Mouse (Mus musculus): ENCODE data around the gene Pbsn. TPM values are rescaled to one million over a fixed set of nuclear protein-coding genes. Genes with fewer than 3 reads are reported as not detected.
A peak's percentile ranks its signal among the peaks of the same experiment; 100 is the strongest.
"Not testable (repeated sequence)": the region's sequence is repeated elsewhere in the genome, so short reads cannot be mapped to it uniquely, and the experiment has no call there.

Gene Pbsn
- not detected in 2 replicates for polyA plus RNA-seq (2015; fragmentation: Nextera tagmentation; extraction: Ambion mirVana)

DNA sequence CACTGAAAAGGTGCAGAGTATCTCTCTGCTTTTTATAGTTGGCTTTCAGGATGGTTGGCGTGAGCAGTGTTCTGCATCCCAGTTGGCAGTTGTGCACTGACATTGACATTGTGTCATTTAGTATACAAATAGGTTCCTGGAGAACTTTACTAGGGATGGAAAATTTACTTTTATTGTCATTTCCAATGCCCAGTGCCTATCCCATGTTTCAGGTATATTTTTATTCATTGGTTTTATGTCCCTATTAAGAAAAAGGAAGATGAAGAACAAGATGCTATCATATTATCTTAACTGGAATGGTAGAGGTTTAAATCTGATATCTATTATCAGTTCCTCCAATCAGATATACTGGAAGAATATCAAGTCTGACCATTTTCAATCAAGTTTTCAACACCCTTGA is at the start of gene Pbsn:
Gene Pbsn, minus strand, starts transcription at position 101 of the 400 bp plus-strand sequence.
- Histone ChIP-seq H3K27me3 (no peaks in the 10 kb centered on the region), H3K27ac (replicated peaks) (no peak within 1 kb of the TSS), H3K36me3 (no peaks in the 10 kb centered on the region), H3K9ac (no peak within 1 kb of the TSS), H3K4me1 (replicated peaks) (no peaks in the 10 kb centered on the region), H3K9me3 (no peaks in the 10 kb centered on the region), H3K4me3 (no peak within 1 kb of the TSS), H3K4me2 (no peak within 1 kb of the TSS)
- WGBS, result 71% methylated on average over 1 of the region's 1 CpGs
- ATAC-seq (ENCODE audit: low FRiP score, low read depth), result no peak

DNA sequence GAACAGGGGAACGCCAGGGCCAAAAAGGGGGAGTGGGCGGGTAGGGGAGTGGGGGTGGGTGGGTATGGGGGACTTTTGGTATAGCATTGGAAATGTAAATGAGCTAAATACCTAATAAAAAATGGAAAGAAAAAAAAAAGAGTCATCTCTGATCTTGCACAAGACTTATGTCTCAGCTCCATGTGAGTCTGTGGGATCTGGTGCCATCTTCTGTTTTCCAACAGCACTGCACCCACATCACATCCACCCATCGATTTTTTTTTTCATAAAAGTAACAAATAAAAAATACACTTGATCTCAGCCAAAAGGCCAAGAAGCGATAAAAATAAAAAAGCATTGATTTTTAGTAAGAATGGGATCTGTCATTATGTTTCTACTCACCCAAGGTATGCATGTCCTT is 26.6 kb upstream of the Pbsn start:
- ATAC-seq (ENCODE audit: low FRiP score, low read depth); H3K4me3 ChIP-seq; H3K27ac ChIP-seq (replicated peaks); H3K9me3 ChIP-seq; H3K9ac ChIP-seq; H3K36me3 ChIP-seq; H3K4me1 ChIP-seq (replicated peaks); H3K4me2 ChIP-seq; H3K27me3 ChIP-seq: not testable (repeated sequence)
- 52% methylated on average over 2 of the region's 4 CpGs for WGBS

DNA sequence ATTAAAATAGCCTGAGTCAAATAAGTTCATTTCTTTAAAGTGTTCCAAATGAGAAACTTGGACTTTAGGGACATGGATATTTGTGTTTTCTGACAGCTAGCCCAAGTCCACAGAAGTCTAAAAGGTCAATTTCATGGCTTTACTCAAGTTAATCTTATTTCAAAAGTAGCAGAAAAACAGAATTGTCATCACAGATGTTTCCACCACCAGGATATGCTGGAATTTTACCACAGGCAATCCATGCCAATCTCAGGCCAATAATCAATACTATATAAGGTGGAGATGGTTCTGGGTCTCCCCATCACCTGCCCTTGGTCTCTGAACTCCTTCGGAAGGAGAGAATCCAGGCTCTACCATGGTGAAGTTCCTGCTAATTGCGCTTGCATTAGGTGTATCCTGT is 11.0 kb upstream of the Pbsn start, which contains the start of gene Gm14744:
Gene Gm14744, plus strand, starts transcription at position 301 of the 400 bp plus-strand sequence.
- not testable (repeated sequence) for H3K4me1 ChIP-seq (replicated peaks); H3K36me3 ChIP-seq; H3K27ac ChIP-seq (replicated peaks); H3K27me3 ChIP-seq; H3K9ac ChIP-seq; H3K9me3 ChIP-seq; H3K4me2 ChIP-seq; ATAC-seq (ENCODE audit: low FRiP score, low read depth); H3K4me3 ChIP-seq
- 90% methylated on average over 2 of the region's 2 CpGs for WGBS

DNA sequence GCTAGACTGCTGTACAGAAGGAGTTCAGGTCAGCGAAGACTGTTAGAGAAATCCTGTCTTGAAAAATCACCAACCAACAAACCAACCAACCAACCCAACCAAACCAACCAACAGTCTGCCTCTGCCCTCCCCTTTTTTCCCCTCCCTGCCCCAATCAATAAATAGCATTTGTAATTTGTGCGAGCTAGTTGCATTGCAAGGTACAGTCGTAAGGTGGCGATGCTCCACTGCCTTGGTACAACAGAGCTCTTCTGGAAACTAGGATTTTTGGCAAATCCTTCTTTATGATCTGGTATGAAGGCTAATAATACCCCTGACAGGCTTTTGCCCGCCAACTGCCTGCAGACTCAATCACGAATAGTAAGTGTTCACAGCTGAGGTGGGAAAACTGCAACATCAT is 41.4 kb downstream of the Pbsn start:
- 57% methylated on average over 6 of the region's 6 CpGs for WGBS
- H3K9ac ChIP-seq, result no peak overlapping the region
- no peaks in the 10 kb centered on the region for H3K9me3 ChIP-seq
- H3K4me2 ChIP-seq, result no peak overlapping the region
- ATAC-seq (ENCODE audit: low FRiP score, low read depth), result no peak
- H3K27ac ChIP-seq (replicated peaks), result no peak overlapping the region
- H3K4me3 ChIP-seq, result no peak overlapping the region
- no peaks in the 10 kb centered on the region for H3K36me3 ChIP-seq
- H3K4me1 ChIP-seq (replicated peaks), result no peaks in the 10 kb centered on the region
- no peaks in the 10 kb centered on the region for H3K27me3 ChIP-seq

DNA sequence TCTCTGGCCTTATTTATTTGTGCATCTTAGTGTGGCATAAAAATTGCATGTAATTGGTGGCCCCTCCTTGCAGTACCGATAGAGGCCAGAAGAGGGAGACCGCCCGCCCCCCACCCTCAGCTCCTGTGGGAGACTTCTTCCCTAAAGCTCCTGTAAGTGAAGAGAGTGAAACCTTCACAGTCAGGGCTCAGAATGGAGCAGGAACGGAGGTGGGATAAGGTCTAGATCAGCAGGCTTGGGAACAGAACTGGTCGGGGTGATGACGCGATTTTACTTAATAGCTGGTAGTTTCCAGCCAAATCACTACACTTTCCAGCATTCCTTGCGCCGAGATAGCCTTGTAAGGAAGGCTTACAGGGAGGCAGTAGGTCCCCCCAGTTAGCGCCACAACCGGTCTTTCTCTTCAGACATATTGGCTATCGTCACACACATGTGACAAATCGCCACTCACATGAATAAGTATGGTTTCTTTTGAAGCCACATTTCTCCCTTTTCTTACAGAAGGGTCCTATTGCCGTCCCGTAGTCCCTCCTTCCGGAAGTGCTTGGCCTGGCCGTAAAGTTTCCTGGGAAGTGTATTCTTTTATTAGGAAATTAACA is 42.7 kb downstream of the Pbsn start:
- Histone ChIP-seq H3K4me2 (peak overlapping the region; percentile 48), H3K4me1 (replicated peaks) (no peaks in the 10 kb centered on the region), H3K9me3 (no peaks in the 10 kb centered on the region), H3K27me3 (no peaks in the 10 kb centered on the region), H3K27ac (replicated peaks) (peak overlapping the region; percentile 80), H3K9ac (peak overlapping the region; percentile 33; the same call in 1 of the 2 replicates), H3K36me3 (no peaks in the 10 kb centered on the region), H3K4me3 (peak overlapping the region; percentile 43)
- WGBS, result 23% methylated on average over 17 of the region's 17 CpGs
- peak; percentile 95 for ATAC-seq (ENCODE audit: low FRiP score, low read depth)

DNA sequence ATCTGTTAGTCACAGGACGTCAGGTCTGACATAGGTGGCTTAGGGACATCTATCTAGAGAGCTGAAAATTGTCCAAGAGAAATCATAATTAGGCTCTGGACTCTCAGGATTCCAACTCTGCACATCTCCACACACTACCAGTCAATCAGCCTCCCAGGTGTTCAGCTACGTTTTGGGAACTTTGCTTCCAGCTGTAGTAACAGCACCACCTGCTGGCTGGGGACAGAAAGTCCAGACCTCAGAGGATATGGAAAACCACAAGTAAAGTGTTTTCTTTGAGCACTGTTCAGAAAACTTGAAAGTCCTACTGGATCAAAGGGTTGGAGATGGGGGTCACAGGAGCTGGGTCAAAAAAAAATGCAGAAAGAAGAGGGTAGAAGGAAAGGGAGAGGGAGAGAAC is 44.8 kb downstream of the Pbsn start:
- H3K27me3 ChIP-seq, result no peaks in the 10 kb centered on the region
- H3K36me3 ChIP-seq, result no peaks in the 10 kb centered on the region
- no peak overlapping the region for H3K4me2 ChIP-seq
- no peak overlapping the region for H3K27ac ChIP-seq (replicated peaks)
- H3K4me3 ChIP-seq, result no peak overlapping the region
- WGBS, result 23% methylated on average over 2 of the region's 2 CpGs
- no peaks in the 10 kb centered on the region for H3K4me1 ChIP-seq (replicated peaks)
- no peaks in the 10 kb centered on the region for H3K9me3 ChIP-seq
- H3K9ac ChIP-seq, result no peak overlapping the region
- no peak for ATAC-seq (ENCODE audit: low FRiP score, low read depth)

DNA sequence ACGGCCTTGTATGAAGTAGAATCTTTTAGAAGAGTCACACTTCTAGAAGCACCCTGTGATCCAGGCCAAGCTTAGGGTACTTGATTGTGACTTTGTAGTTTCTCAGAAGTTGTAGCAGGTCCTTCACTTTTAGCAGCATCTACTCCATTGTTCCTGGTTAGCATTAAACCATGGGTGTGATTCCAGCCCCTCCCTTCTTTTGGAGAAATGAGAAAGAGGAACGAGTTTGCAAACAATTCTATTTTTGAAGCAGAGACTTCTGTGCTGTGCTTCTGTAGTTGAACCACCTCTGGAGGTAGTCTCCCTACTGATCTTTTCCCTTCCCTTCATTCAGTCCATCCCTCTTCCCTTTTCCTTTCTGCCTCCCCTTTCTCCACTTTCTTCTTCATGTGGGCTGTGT is 51.1 kb downstream of the Pbsn start:
- no peaks in the 10 kb centered on the region for H3K9me3 ChIP-seq
- WGBS, result 79% methylated on average over 2 of the region's 2 CpGs

DNA sequence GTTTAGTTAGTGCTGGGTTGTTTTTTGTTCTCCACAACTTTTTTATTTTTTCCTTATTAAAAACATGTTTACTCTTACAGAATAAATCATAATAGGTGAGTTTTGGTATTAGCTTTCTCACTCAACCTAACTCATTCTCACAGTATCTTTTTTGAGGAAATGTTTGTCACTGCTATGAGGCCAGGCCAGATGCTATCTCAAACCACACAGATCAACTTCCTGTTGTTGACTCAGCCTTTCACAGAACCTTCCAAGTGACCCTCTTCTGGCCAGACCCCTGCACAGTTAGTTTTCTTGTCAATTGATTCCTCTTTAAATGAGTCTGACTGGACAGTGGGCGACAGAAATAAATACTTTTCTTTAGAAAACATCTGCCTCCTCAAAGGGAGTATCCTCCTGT is 51.9 kb downstream of the Pbsn start:
- Histone ChIP-seq H3K36me3 (no peaks in the 10 kb centered on the region), H3K27ac (replicated peaks) (no peak overlapping the region), H3K9ac (no peak overlapping the region), H3K4me3 (no peak overlapping the region), H3K4me2 (no peak overlapping the region), H3K9me3 (no peaks in the 10 kb centered on the region), H3K4me1 (replicated peaks) (no peaks in the 10 kb centered on the region), H3K27me3 (no peaks in the 10 kb centered on the region)
- ATAC-seq (ENCODE audit: low FRiP score, low read depth), result no peak
- WGBS, result 78% methylated on average over 1 of the region's 1 CpGs

More for the DNA sequence above, 51.1 kb downstream of the Pbsn start:
- no peaks in the 10 kb centered on the region for H3K36me3 ChIP-seq
- H3K27ac ChIP-seq (replicated peaks), result no peak overlapping the region
- ATAC-seq (ENCODE audit: low FRiP score, low read depth), result no peak
- H3K27me3 ChIP-seq, result no peaks in the 10 kb centered on the region
- no peak overlapping the region for H3K4me2 ChIP-seq
- H3K4me3 ChIP-seq, result no peak overlapping the region
- no peaks in the 10 kb centered on the region for H3K4me1 ChIP-seq (replicated peaks)
- H3K9ac ChIP-seq, result no peak overlapping the region

DNA sequence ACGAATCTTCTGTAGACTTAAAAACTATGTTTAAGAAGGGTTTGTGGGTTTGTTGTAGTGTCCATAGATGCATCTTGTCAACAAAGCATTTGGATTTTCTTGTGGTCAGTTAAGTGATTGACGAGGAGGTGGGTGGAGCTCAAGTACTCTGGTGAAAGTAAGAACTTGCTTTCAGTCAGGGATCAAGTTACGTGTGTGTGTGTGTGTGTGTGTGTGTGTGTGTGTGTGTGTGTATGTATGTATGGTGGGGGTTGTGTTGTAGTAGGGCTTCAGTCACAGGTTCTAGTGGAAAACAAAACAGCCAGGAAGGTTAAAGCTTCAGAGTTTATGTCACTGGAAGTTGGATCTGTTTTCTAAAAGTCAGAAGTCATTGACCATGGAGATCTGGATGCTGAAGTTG is 53.9 kb downstream of the Pbsn start:
- H3K9ac ChIP-seq, result no peak overlapping the region
- no peak for ATAC-seq (ENCODE audit: low FRiP score, low read depth)
- 76% methylated on average over 3 of the region's 3 CpGs for WGBS
- H3K36me3 ChIP-seq, result no peaks in the 10 kb centered on the region
- no peak overlapping the region for H3K4me2 ChIP-seq
- no peak overlapping the region for H3K27ac ChIP-seq (replicated peaks)
- H3K4me1 ChIP-seq (replicated peaks), result no peaks in the 10 kb centered on the region
- H3K9me3 ChIP-seq, result no peaks in the 10 kb centered on the region
- H3K4me3 ChIP-seq, result no peak overlapping the region
- H3K27me3 ChIP-seq, result no peaks in the 10 kb centered on the region

DNA sequence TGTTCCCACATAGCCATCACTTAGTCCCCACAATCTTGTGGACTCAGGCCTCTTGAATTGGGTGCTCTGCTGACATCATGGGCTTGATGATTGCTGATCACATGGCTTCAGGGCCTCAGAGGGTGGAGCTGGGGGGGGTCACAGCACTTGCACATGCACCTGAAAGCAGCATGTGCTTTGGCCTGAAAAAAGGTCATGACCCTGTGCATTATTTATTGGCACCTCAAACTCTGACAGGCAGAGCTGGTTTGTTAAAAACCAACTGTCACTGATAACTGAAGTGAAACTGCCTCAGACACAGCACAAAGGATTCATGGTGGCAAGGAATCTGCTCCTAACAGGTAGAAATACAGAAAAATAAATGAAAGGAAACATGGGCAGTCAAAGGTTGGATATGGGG is 55.6 kb downstream of the Pbsn start:
- Histone ChIP-seq H3K9me3 (no peaks in the 10 kb centered on the region), H3K9ac (no peak overlapping the region), H3K4me2 (no peak overlapping the region), H3K27ac (replicated peaks) (no peak overlapping the region), H3K4me1 (replicated peaks) (peaks cover 16% of the 10 kb centered on the region), H3K36me3 (no peaks in the 10 kb centered on the region), H3K4me3 (no peak overlapping the region), H3K27me3 (no peaks in the 10 kb centered on the region)
- no peak for ATAC-seq (ENCODE audit: low FRiP score, low read depth)

DNA sequence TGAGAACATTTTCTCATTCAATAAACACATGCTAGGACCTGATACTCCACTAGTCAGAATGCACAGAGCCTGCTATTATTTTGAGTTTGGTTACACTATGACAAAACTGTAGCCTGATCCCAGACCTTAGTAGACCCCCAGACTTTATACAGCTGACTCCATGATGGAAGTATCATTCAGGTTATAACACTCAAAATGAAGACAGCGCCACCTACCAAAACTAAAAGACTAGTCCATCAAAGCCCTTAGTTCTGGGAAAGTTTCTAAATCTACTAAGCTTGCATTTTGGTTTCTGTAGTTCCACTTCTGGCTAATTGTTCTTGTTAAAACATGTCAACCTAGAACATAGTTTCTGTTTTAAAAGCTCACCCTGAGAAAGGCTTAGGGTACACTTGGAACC is 56.5 kb downstream of the Pbsn start:
- peaks cover 19% of the 10 kb centered on the region for H3K4me1 ChIP-seq (replicated peaks)
- 78% methylated on average over 1 of the region's 1 CpGs for WGBS
- H3K9me3 ChIP-seq, result no peaks in the 10 kb centered on the region
- peak overlapping the region; percentile 73 for H3K4me3 ChIP-seq
- no peak overlapping the region for H3K27ac ChIP-seq (replicated peaks)
- no peaks in the 10 kb centered on the region for H3K27me3 ChIP-seq
- no peak overlapping the region for H3K9ac ChIP-seq
- H3K36me3 ChIP-seq, result no peaks in the 10 kb centered on the region
- peak overlapping the region; percentile 74 for H3K4me2 ChIP-seq
- no peak for ATAC-seq (ENCODE audit: low FRiP score, low read depth)

DNA sequence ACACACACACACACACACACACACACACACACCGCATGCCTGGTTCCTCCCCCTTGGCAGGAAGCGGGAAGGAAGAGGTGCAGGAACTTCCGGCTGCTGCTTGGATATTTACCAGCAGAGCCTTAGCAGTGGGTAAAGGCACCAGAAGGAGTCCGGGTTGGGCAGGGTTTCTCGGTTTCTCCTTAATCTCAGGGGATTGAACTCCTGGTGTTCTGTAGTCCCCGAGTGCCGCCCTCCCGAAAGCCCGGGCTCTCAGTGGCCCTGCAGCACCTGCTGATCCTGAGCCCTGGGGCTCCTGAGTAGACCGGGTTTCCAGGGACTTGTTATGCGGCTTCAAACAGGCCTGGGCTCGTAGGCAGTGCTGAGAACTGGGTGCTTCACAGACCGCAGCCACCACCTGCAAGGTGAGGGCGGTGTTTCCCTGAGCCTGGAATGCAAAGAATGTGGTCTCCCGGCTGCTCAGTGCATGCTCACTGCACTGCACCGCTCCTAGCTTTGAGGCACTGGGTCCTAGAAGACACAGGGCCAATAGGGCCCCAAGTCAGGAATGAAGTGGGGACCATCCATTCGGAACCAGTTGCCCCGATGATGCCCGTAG is 57.1 kb downstream of the Pbsn start, which contains the start of gene Prkx:
Gene Prkx, minus strand, starts transcription at position 41 of the 598 bp plus-strand sequence.
- H3K4me3 ChIP-seq, result peak within 1 kb of the TSS; percentile 73
- 29% methylated on average over 18 of the region's 19 CpGs for WGBS
- peak; percentile 90 for ATAC-seq (ENCODE audit: low FRiP score, low read depth)
- no peaks in the 10 kb centered on the region for H3K9me3 ChIP-seq
- H3K27ac ChIP-seq (replicated peaks), result peak within 1 kb of the TSS; percentile 85
- H3K4me2 ChIP-seq, result peak within 1 kb of the TSS; percentile 74
- no peaks in the 10 kb centered on the region for H3K27me3 ChIP-seq
- H3K9ac ChIP-seq, result peak within 1 kb of the TSS; percentile 69
- no peaks in the 10 kb centered on the region for H3K36me3 ChIP-seq
- peaks cover 19% of the 10 kb centered on the region for H3K4me1 ChIP-seq (replicated peaks)

DNA sequence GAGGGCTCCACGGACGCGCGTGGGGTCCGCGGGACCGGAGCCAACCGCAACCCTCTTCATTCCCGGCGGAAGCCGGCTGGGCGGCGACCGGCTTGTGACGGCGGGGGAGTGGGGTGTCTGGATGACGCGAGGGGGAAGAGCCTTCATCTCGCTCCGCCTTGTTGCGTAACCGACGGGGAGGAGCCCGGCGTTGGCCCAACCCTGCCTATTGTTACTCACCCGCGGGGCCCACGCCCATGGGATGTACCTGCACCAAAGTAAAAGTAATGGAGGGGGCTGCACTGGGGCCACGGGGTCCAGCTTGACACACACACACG is 57.6 kb downstream of the Pbsn start:
- peak overlapping the region; percentile 74 for H3K4me2 ChIP-seq
- H3K27ac ChIP-seq (replicated peaks), result peak overlapping the region; percentile 85
- peaks cover 19% of the 10 kb centered on the region for H3K4me1 ChIP-seq (replicated peaks)
- WGBS, result 19% methylated on average over 29 of the region's 30 CpGs
- H3K9me3 ChIP-seq, result no peaks in the 10 kb centered on the region
- no peaks in the 10 kb centered on the region for H3K36me3 ChIP-seq
- peak overlapping the region; percentile 73 for H3K4me3 ChIP-seq
- peak overlapping the region; percentile 69 for H3K9ac ChIP-seq
- ATAC-seq (ENCODE audit: low FRiP score, low read depth), result peak; percentile 97
- H3K27me3 ChIP-seq, result no peaks in the 10 kb centered on the region

All from hindbrain, embryonic 15.5 days (tissue).